29 mouse cellular contexts compared by ENCODE assay signal in genomic region chr16:14029072-14029471, GRCm38 (mm10). TPM values are rescaled to one million over a fixed set of nuclear protein-coding genes. Genes with fewer than 3 reads are reported as not detected.
A peak's percentile ranks its signal among the peaks of the same experiment; 100 is the strongest.
DNase-seq lines count a peak whose midpoint lies in the region; ATAC-seq and TF ChIP-seq lines count a peak whose summit lies in the region.
"Had no signal": no experiment of that assay in that cellular context is flagged by ENCODE, and none has a peak within 500 bp of the region (broad histone marks: within the 10 kb centered on the region; RNA-seq: fewer than 3 reads in every experiment).

No protein-coding gene starts in this region.

- DNase-seq in frontal cortex, postnatal 25 days (ENCODE audit: low spot score in 2 of 2) = no peak
- no peak for DNase-seq in layer of hippocampus, adult 2 months (ENCODE audit: low spot score in 2 of 2)
- no peak for DNase-seq in layer of hippocampus, postnatal 25 days (ENCODE audit: extremely low spot score in 1 of 2, low spot score in 1 of 2)
- DNase-seq in 3T3-L1 (ENCODE audit: low read depth, low spot score) = peak; percentile 33
- peak; percentile 47 for DNase-seq in telencephalon, adult 2 months (ENCODE audit: low read depth, low spot score)
- DNase-seq in kidney, adult 2 months = no peak
- DNase-seq: B cell, adult 2 months; cerebellum, adult 18-20 months; cerebellum, adult 9-10 months; cerebellum, postnatal 14 days; gastrocnemius, postnatal 25 days; heart, adult 2 months; heart, postnatal 4 days had no signal

- no peaks in the 10 kb centered on the region for H3K27me3 ChIP-seq in kidney, adult 2 months (replicated peaks; ENCODE audit: control insufficient read depth, insufficient read depth, low read length)
- H3K27me3 ChIP-seq: CH12.LX; forebrain, embryonic 13.5 days; hindbrain, embryonic 15.5 days; Patski had no signal

- H3K27ac ChIP-seq in layer of hippocampus, adult 2 months = peak overlapping the region; percentile 15; the same call in 1 of the 2 replicates
- no peak overlapping the region for H3K27ac ChIP-seq in kidney, adult 2 months (ENCODE audit: insufficient read depth, low read depth, low read length)
- H3K27ac ChIP-seq: forebrain, embryonic 10.5 days; forebrain, embryonic 13.5 days; heart, adult 2 months; hindbrain, embryonic 15.5 days had no signal

- 59% methylated on average over 2 of the region's 2 CpGs for WGBS in kidney, adult 2 months

- H3K4me3 ChIP-seq in layer of hippocampus, adult 2 months = no peak overlapping the region
- no peak overlapping the region for H3K4me3 ChIP-seq in kidney, adult 2 months (ENCODE audit: insufficient read depth, low read depth, low read length)
- H3K4me3 ChIP-seq: forebrain, embryonic 10.5 days; forebrain, embryonic 13.5 days; heart, adult 2 months; hindbrain, embryonic 15.5 days had no signal

- no peaks in the 10 kb centered on the region for H3K4me1 ChIP-seq in kidney, adult 2 months (ENCODE audit: control insufficient read depth, insufficient read depth, low read length)
- H3K4me1 ChIP-seq: hindbrain, embryonic 15.5 days had no signal

- peak; percentile 60 for ATAC-seq in frontal cortex, adult (ENCODE audit: low TSS enrichment)
- ATAC-seq: forebrain, embryonic 13.5 days; forebrain, embryonic 16.5 days; Patski had no signal

- no peak for TF ChIP-seq CTCF in layer of hippocampus, adult 2 months (conservative IDR thresholded peaks at IDR 0.05)
- no peak for TF ChIP-seq CTCF in kidney, adult 2 months (conservative IDR thresholded peaks at IDR 0.05; ENCODE audit: insufficient read depth, insufficient read length, low read depth, low read length)

- no peak for TF ChIP-seq POLR2A in kidney, adult 2 months (IDR thresholded peaks at IDR 0.05; ENCODE audit: low read depth, low read length)

- no peaks in the 10 kb centered on the region for H3K36me3 ChIP-seq in kidney, adult 2 months (ENCODE audit: control insufficient read depth, insufficient read depth, low read length)
- H3K36me3 ChIP-seq: forebrain, embryonic 10.5 days; G1E had no signal

RNA-seq across cellular contexts. Expression of gene Ifitm7, which starts 42.4 kb away (rescaled TPM):
- total RNA-seq in layer of hippocampus, adult 2 months (2021) = 1 to 10 TPM; 1.8 to 2.4 TPM
- total RNA-seq in layer of hippocampus, postnatal 25 days (2021) = 1 to 10 TPM in 1 of 2 experiments, under 1 TPM in 1; 0.98 to 1.5 TPM
- polyA plus RNA-seq in kidney, adult 2 months (2012; rRNA removed) = 0.09 and 0.20 TPM in 2 replicates
- total RNA-seq: adrenal gland, adult 2 months; CH12.LX; gastrocnemius, adult 8-10 months; gastrocnemius, postnatal 25 days; heart, adult 2 months; heart, postnatal 4 days had no signal
- polyA plus RNA-seq: adrenal gland, adult 2 months; embryonic facial prominence, embryonic 14.5 days; G1E; heart, adult 2 months; heart, embryonic 11.5 days; heart, embryonic 14.5 days; heart, postnatal 0 days; intestine, embryonic 14.5 days had no signal

RNA-seq across cellular contexts. Expression of gene 2900011O08Rik, which starts 42.7 kb away (rescaled TPM):
- 100 to 1,000 TPM; 248 to 261 TPM for total RNA-seq in layer of hippocampus, adult 2 months (2021)
- 100 to 1,000 TPM; 259 to 282 TPM for total RNA-seq in layer of hippocampus, postnatal 25 days (2021)
- polyA plus RNA-seq in kidney, adult 2 months (2012; rRNA removed) = 0.37 and 0.41 TPM in 2 replicates
- total RNA-seq: CH12.LX; gastrocnemius, postnatal 25 days; heart, adult 2 months had no signal
- polyA plus RNA-seq: G1E; gonadal fat pad, adult 2 months had no signal

Comparison
In these comparisons a context has a peak if more than half of its experiments do, and no peak if none do; other contexts are left out.
1. DNase-seq: peak in 3T3-L1 (single experiment) and telencephalon, adult 2 months (single experiment); none in frontal cortex, postnatal 25 days (0 of 2), layer of hippocampus, adult 2 months (0 of 2), layer of hippocampus, postnatal 25 days (0 of 2) and kidney, adult 2 months (single experiment).